Mouse (Mus musculus) lung, adult 18-20 months (tissue): ENCODE data around the gene Erbb2.

Experiments used
- DNase-seq, 2 experiments: peaks; one replicate each; pipeline ENCODE4 v3.0.0; 2022; ENCODE audit warnings: mixed read lengths in 2 of 2

Erbb2 gene

DNA sequence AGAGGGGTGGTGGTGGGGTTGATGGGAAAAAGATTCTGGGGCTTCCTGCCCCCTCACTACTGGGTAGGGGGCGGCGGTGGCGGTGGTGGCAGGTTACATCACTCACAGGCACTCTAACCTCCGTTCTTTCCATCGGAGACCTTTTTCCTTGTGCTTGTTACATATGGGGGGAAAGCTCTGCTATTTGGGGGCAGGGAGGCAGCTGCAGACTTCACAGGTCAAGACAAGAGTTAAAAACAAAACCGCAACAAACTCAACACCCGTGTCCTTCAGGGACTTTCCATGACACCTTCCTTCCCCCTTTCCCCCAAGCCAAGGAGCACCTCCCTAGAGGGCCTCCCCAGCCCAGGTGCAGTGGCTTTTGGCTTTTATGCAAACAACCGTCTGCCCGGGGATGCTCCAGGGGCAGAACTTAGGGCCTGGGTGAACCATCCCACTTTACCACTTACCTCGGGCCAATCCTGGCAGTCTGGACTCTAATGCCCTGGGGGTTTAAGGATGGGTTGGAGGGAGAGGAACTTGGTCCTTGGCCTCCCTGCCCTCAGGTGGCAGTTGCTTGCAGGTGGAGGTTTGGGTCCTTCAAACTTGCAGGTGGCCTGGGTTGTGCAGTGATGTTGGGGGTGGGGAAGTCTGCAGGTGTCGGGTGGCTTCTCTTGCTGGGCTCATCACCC lies 46.9 kb downstream of the Erbb2 start:
- DNase-seq: no peak

DNA sequence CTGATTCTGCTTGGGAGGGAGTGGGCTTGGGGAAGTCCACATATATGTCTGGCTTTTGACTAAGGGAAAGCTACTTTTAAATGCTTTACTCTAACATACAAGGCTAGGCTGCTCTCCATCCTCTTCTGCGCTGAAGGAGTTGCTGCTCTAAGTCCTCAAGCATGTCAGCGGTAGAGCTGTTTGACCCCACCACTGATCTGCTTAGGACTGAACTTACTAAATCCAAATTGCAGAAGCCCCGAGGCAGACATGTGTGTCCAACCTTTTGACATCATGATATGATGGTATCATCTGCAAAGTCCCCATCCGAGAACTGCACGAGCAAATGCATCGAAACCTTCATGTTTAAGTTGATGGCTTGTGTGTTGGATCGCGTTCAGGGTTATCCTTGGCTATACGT lies 47.6 kb downstream of the Erbb2 start:
- DNase-seq: no peak

DNA sequence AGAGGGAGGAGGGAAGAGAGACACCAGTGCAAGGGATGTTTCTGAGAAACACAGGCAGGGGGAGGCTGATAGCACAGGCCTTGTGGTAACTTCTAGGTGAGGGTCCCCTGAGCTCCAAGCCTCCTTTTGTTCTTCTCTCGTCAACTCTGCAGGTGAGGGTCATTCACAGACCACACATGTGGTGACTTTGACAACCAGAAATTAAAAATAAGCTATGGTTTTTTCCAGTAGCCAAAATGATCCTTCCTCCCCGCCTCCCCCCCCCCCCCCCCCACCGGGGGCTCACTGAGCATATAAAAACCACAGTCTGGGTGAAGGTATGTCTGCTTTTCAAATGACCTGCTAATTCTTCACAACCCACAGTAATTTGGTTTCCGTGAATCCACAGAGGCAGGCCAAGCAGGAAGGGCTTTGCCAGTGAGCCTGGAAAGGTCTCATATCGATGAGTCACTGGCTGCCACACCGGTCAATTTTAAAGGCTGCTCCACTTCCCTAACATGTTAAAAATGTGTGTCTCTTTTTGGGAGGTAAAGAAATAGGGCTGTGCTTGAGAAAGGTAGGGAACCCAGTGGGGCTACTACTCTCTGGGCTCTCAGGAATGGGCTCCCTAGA lies 48.9 kb downstream of the Erbb2 start:
- no peak for DNase-seq

DNA sequence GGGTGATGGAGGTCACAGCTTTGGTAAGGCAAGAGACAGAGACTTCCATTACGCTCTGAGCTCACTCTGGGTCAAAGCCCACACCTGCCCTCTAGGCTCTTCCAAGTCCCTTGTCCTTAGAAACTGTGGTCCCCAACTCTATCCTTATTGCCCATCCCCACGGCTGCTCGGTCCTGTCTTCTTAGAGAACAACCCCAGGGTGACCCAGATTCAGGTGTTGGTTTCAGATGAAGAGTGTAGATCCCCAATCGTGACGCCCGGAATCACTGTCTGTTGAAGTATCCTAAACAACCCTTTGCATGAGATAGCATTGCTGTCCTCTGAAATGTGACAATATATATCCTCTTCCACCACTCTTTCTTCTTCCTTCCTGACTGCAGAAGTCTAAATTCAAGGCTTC lies 50.0 kb downstream of the Erbb2 start:
- DNase-seq: no peak

DNA sequence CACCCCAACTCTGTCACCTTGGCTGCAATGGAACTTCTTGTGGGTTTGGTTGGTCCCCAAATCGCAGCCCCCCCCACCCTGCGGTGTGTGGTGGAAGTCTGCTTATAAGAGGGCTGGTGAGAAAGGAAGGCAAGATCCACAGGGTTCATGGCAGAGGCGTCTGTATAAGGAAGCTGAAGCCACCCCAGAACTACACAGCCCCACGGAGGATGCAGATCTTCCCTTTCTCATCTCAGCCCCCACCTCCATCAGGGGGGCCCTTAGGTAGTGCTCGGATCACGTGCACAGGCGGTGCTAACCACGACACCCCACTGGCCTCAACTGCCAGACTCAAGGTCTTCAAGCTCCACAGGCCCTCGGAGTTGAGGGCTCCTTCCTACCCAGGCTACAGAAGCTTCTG lies 51.6 kb downstream of the Erbb2 start:
- no peak for DNase-seq

DNA sequence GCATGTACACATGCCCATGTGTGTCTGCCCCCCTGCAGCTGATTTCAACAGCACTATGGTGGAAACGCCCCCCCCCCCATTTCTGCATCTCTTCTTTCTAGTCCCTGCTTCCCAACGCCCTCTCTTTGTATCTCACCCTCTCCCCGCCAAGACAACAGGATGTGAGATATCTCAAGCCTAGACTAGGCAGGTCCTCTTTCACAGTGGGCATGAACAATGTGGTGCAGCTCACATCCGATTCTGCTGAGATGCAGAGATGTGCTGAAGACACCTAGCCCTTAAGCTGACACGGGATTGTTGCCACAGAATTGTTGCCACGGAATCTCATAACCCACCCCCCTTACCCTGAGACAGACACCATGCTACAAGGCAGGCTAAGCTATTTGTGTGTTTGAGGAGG lies 52.2 kb downstream of the Erbb2 start:
- DNase-seq: no peak

DNA sequence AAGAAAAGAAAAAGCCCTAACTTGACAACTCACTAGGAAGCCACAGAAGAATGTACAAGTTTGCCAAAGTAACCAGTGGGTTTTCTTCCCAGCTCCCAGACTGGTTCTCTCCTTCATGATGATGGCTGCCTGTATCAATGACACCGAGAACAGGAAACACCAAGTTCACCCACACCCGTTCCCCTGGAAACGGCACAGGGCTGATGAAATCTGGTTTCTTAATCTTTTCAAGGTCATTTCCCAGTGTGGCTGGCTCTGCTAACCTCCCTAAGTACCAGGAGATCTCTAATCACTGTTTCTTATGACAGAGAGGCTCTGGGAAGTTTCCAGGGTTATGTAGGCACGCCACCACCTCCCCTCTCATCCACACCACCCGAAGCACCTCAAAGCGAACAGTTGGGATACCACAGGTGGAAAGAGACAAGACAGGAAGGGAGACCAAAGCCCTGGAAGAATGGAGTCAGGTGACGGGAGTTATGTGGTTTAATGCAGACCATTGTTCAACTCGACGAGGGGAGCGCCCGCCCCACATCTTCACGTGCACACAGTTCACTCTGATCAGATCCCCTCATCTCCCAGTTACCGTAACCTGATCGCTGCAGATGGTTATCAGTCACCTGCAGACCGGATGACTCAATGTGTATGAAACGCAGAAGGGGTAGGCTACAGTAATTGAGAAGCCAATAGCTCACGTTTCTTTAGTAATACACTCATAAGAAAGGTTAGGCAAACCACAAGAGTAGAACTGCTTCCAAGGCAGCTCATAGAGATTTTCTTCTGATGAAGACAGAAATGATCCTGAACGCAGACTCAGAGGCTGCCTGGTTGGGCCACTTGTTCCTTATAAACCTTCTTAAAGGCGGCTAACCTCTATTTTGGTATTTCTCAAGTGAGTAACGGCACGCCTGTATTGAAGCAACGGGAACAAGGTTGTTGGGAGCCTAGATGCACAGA lies 57.8 kb downstream of the Erbb2 start:
- peak in 1 of 2 experiments; percentile 26 for DNase-seq

DNA sequence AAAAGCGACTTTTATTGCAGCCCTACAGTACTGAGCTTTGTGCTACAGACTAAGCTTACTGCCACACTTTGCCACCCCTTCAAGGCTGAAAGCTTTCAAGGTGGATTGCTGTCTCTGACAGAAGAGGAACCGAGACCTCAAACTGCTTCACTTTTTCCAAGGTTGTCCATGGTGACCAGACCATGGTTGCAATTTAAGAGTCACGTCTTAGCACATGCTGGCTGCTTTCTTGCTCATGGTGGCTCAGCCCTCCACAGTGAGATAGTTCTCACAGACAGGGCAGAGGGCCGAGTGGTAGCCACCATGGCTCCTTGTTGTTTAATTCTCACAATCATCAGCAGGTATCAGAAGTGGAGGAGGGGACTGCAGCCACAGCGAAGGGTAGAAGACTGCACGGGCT lies 58.5 kb downstream of the Erbb2 start:
- no peak for DNase-seq

DNA sequence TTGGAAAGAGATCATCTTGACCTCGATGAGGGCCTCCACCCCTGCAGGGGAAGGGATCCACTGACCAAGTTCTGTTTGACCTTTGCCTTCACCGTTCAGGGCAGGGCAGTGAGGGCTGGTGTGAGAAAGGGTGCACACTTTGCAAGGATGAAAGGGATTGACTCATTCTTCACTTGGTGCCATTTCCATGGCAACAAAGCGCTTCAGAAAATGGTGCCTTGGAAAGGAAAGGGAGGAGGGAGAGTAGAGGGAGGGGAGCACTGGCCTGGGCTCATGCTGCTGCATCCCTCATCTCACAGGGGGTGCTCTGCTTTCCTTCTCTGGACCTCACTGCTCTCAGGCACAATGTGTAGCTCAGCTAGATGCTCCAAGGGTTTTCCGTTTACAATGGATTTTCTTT lies 60.4 kb downstream of the Erbb2 start:
- DNase-seq: no peak

DNA sequence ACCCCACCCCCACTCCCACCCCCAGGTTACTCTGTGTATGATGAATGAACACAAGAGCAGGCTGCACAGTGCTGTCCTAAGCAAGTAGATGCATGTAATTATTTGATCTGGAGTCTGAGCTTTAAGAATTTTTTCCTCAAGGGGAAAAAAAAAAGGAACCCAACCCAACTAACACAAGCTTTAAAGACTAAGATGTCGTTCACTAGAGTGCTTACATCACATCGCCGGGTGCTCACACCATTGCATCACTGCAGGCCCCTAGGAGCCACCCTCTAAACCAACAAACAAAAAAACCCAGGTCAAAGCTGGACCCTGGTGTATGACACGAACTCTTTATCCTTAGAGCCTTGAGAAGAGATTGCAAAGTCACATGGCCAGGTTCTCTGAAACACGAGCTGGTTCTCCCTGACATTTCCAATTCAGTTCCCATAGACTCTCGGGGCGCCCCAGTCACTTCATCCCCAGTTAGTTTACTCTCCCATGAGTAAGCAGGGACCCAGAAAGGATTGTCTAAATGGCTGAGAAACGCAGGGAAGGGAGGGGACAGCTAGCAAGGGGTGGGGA lies 61.7 kb downstream of the Erbb2 start:
- DNase-seq: no peak

DNA sequence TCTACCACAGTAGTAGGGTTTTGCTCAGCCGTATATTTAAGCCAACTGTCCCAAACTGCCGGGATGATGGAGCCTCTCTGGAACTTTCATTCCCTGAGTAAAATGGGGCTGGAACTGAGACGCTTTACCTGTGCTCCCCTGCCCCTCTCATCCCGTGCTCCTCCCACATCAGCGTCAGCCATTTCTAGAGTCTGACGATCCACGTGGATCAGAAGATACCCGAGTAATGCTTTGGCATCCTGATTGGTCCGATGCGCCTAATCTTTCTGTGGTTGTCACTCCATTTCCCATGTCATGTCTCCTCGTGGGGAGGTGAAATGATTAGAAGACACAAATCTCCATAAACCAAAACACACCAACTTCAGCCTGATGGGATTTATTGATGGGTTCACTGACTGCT lies 62.7 kb downstream of the Erbb2 start:
- DNase-seq: no peak

DNA sequence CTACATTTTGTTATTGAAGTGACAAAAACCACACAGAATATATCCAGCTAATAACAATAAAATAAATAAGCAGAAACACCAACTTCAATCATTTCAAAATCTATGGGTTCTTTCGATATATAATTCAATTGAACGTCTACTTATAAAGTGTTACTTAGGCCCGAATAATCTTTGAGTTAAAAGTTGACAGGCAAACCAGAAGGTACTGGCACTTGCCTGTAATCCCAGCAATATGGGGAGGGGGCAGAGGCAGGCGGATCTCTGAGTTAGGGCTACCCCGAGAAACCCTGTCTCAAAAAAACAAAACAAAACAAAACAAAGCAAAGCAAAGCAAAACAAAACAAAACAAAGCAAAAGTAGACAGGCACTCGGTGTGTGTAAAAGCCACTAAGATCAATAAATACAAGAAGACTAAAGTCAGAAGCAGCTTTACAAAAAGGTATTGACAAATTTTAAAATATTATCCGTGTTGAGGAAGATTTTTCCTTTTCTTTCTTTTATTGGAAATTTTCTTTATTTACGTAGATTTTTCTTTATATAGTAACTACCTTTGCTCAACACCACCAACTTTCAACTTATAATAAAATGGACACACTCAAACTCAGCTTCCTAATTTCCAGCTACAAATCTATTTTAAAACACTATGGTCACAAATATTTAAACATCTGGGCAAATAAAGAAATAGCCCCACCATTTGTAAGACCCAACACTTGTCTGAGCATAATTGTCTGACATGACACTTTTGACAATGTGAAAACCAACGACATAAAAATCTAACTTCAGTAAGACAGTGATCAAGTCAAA lies 63.6 kb downstream of the Erbb2 start:
- DNase-seq: no peak

DNA sequence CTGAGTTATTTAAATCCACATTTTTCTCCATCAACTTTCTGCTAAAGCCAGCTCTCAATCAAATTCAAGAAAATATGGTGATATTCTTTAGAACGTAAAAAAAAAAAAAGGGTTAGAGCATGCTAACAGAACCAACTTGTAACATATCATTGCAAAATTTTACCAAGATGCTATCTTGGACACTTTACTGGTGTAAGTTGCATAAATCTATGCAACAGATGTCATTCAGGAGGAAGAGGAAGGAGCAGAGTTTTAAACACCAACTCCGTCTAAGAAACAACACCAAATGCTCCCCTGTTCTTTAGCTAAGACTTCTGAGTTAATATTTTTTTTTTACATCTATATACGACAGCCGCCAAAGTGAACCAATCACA lies 64.2 kb downstream of the Erbb2 start:
- no peak for DNase-seq

DNA sequence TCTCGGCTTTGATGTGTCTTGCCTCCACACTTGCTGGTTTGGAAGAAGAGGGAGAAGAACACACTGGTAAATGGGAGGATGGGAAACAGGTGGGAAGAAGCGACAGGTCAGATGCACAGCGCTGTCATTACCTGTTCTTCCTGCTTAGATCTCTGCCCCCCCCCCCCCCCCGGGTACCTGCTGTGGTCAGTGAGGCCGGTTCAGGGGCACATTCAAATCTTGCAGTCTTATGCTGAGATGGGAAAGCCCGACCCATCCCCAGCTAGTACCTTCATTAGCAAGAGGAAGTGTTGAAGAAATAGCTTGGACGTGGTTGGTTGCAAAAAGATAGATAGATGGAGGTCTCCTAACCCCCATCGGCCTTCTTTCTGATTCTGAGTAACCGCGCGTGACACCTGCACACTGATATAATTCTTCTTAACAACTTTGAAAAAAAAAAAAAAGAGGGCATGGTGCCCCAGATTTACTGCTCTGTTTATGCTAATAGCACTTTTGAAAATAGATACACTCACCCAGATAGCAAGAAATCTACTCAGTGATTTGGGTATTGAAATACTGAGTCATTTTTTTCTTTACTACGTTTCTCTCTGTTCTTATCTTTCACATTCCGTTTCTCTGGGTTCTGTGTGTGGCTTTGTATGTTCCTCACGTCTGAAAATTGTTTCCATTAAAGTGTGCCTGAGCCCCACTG lies 64.9 kb downstream of the Erbb2 start:
- no peak for DNase-seq

DNA sequence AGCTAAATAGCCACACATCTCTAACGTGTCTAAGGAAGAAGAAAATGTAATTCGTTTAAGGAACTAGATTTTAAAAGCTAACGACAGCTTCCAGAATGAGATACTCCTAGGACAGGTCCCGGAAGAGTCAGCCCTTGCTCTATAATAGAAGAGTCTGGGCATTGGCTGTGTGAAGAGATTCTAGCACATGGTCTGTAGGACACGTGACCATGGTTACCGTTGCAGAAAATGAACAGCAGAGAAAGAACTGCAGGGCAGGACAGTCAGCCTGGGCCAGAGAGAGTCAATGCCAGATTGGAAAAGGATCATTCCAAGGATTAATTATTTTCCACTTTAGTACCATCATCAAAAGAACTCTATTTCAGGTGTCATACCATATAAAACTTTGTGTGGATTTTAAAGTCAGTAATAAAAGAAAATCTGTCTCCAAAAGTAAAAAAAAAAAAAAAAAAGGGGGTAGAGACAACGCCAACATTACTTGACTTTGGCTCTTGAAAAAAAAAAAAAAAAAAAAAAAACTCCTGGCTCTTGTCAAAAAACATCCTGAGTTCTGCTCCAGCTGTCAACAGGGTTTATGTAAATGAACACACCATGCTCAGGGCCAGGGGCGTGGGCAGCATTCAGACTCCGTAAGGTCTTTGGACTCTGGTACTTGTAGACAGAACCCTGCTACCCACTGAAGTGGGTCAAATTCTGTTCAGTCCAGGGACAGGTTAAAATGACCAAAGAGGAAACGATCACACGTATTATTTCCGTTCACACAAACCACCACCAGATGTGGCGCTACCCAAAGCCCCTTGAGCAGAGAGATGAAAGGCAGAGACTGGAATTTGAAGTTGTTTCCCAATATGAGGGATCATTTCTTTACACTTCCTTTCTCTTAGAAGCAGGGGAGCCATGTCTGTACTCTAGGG lies 67.0 kb downstream of the Erbb2 start:
- no peak for DNase-seq

DNA sequence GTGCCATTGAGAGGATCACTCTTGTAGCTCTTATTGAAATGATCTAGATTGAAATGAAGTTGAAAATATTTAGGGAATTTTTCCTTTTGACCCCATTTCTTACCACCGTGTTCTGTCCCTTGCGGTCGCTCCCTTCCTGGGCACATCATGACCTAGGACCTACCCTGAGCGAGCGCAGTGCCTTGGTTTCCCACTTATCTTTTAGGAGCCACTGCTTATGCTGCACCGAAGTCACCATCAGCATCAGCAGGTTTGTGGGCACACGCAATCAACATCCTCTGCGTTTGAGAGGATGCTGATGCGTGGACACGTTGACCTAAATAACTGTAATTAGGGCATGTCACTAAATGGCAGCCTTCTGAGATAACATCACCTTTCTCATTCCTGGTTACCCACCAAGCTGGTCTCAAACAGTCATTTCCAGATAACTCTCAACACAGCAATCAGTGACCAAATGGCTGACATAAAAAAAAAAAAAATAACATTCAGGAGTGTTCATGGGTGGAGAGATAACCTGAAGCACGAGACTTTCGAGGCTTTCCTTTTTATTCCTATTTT lies 67.7 kb downstream of the Erbb2 start:
- no peak for DNase-seq

DNA sequence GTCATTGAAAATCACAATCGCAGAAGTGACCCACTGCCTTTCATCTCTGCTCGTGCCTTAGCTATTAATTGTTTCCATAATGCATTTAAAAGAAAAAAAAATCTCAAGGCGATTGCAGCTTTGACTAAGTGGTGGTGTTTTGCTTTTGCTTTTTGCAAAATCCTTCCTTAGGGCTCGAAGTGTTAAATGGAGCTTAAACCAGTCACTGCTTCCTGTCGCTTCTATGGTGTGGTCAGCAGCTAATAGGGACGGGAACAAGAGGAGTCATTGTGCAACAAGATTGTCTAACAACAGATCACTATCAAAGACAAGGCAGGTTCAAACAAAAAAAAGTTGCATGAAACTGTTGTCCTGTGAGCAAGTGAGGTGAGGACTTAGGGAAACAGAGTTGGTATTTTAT lies 69.0 kb downstream of the Erbb2 start:
- no peak for DNase-seq

DNA sequence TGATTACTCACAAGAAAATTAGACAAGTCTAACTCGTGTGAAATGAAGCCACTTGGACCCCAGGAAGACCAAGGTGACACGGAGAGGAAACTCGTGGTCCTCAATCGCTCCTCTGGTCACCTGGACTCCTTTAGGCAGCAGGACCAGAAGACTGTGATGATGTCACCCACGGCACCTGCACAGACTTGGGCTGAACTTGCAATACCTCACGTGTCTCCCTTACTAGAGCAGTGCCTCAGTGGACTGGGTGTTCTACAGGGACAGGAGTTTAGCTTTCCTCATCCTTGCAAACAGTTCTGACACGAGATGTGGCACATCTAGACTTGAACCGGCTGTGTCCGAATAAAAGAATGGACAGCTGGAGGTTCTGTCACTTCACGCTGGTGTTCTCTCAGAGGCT lies 69.8 kb downstream of the Erbb2 start:
- DNase-seq: no peak

DNA sequence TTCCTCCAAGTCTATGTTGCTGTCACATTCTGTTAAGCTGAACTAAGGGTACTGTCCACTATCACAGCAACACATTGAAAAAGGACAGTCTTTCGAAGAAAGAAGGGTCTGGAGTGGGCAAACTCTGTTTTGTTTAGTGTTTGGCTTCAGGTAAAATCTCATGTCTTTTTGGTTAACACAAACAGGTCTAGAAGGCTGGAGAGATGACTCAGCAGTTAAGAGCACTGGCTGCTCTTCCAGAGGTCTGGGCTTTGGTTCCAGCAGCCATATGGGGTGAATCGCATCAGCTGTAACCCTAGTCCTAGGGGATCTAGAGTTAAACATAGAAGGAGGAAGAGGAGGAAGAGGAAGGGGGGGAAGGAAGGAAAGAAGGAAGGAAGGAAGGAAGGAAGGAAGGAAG lies 73.5 kb downstream of the Erbb2 start:
- no peak for DNase-seq
